In genomic region chr4:65764275-65764674, GRCm38 (mm10) we compare ENCODE assay signal across 21 mouse cellular contexts.
DNase-seq lines count a peak whose midpoint lies in the region; ATAC-seq lines count a peak whose summit lies in the region.
"Had no signal": no experiment of that assay in that cellular context is flagged by ENCODE, and none has a peak within 500 bp of the region (broad histone marks: within the 10 kb centered on the region; RNA-seq: fewer than 3 reads in every experiment).

No protein-coding gene starts in this region.

- no peaks in the 10 kb centered on the region for H3K27me3 ChIP-seq in hindbrain, embryonic 15.5 days
- no peaks in the 10 kb centered on the region for H3K27me3 ChIP-seq in hindbrain, embryonic 10.5 days (ENCODE audit: insufficient read depth, poor library complexity, severe bottlenecking)
- no peaks in the 10 kb centered on the region for H3K27me3 ChIP-seq in hindbrain, embryonic 16.5 days (replicated peaks; ENCODE audit: control insufficient read depth, insufficient read depth, low read length)
- H3K27me3 ChIP-seq: limb, embryonic 12.5 days; liver, embryonic 15.5 days; midbrain, embryonic 15.5 days had no signal

- no peak overlapping the region for H3K9ac ChIP-seq in hindbrain, embryonic 15.5 days
- H3K9ac ChIP-seq in hindbrain, embryonic 16.5 days (ENCODE audit: low read depth, low read length) = no peak overlapping the region
- H3K9ac ChIP-seq: limb, embryonic 12.5 days; liver, embryonic 15.5 days; midbrain, embryonic 15.5 days had no signal

- WGBS in hindbrain, embryonic 15.5 days = 63% methylated on average over 4 of the region's 4 CpGs
- WGBS in hindbrain, embryonic 10.5 days = 76% methylated on average over 4 of the region's 4 CpGs
- WGBS in hindbrain, embryonic 16.5 days = 56% methylated on average over 4 of the region's 4 CpGs

- H3K9me3 ChIP-seq in hindbrain, embryonic 15.5 days = no peaks in the 10 kb centered on the region
- H3K9me3 ChIP-seq in hindbrain, embryonic 10.5 days = no peaks in the 10 kb centered on the region
- H3K9me3 ChIP-seq in hindbrain, embryonic 16.5 days (ENCODE audit: control insufficient read depth, low read length) = no peaks in the 10 kb centered on the region
- H3K9me3 ChIP-seq: forebrain, embryonic 10.5 days; limb, embryonic 12.5 days; liver, embryonic 15.5 days; midbrain, embryonic 15.5 days had no signal

- H3K4me2 ChIP-seq in hindbrain, embryonic 15.5 days = no peak overlapping the region
- H3K4me2 ChIP-seq in hindbrain, embryonic 16.5 days (ENCODE audit: low read length) = no peak overlapping the region
- H3K4me2 ChIP-seq: limb, embryonic 12.5 days; liver, embryonic 15.5 days; midbrain, embryonic 15.5 days had no signal

- H3K4me3 ChIP-seq in hindbrain, embryonic 15.5 days = no peak overlapping the region
- H3K4me3 ChIP-seq in hindbrain, embryonic 10.5 days = no peak overlapping the region
- H3K4me3 ChIP-seq in hindbrain, embryonic 16.5 days (ENCODE audit: low read length) = no peak overlapping the region
- H3K4me3 ChIP-seq: forebrain, embryonic 10.5 days; layer of hippocampus, adult 2 months; limb, embryonic 12.5 days; liver, embryonic 15.5 days; midbrain, embryonic 15.5 days had no signal

- H3K27ac ChIP-seq in hindbrain, embryonic 15.5 days (replicated peaks) = no peak overlapping the region
- H3K27ac ChIP-seq in hindbrain, embryonic 10.5 days = no peak overlapping the region
- no peak overlapping the region for H3K27ac ChIP-seq in hindbrain, embryonic 16.5 days (ENCODE audit: low read depth, low read length)
- H3K27ac ChIP-seq: forebrain, embryonic 10.5 days; kidney, postnatal 0 days; layer of hippocampus, adult 2 months; limb, embryonic 12.5 days; liver, embryonic 15.5 days; midbrain, embryonic 15.5 days; stomach, postnatal 0 days had no signal

- no peaks in the 10 kb centered on the region for H3K4me1 ChIP-seq in hindbrain, embryonic 15.5 days (replicated peaks)
- H3K4me1 ChIP-seq in hindbrain, embryonic 10.5 days (replicated peaks) = no peaks in the 10 kb centered on the region
- no peaks in the 10 kb centered on the region for H3K4me1 ChIP-seq in hindbrain, embryonic 16.5 days (ENCODE audit: control insufficient read depth, insufficient read depth, low read depth, low read length)
- H3K4me1 ChIP-seq: forebrain, embryonic 10.5 days; liver, embryonic 15.5 days; midbrain, embryonic 15.5 days had no signal

- ATAC-seq in cerebellum, adult (ENCODE audit: insufficient number of reproducible peaks, low FRiP score, low TSS enrichment) = peak; percentile 28; the same call in 1 of the 2 replicates
- 0 out of 2 replicates have a peak, but pooled peaks have one; percentile 27 for ATAC-seq in hindbrain, embryonic 15.5 days (ENCODE audit: low FRiP score, low read depth)
- 0 out of 2 replicates have a peak, but pooled peaks have one; percentile 32 for ATAC-seq in hindbrain, embryonic 16.5 days
- ATAC-seq: CD4-positive, CD25-positive, alpha-beta regulatory T cell, adult 4 months; midbrain, embryonic 15.5 days had no signal

- no peaks in the 10 kb centered on the region for H3K36me3 ChIP-seq in hindbrain, embryonic 15.5 days
- H3K36me3 ChIP-seq in hindbrain, embryonic 10.5 days = no peaks in the 10 kb centered on the region
- H3K36me3 ChIP-seq in hindbrain, embryonic 16.5 days (ENCODE audit: control insufficient read depth, insufficient read depth, low read length) = no peaks in the 10 kb centered on the region
- H3K36me3 ChIP-seq: forebrain, embryonic 10.5 days; G1E; limb, embryonic 12.5 days; liver, embryonic 15.5 days; midbrain, embryonic 15.5 days had no signal

- no peak for DNase-seq in cerebellum, adult 11 months
- DNase-seq in hindbrain, embryonic 10.5 days (ENCODE audit: low spot score) = no peak
- peak; percentile 44 to 47 for DNase-seq in cerebellum, postnatal 10 days
- DNase-seq in gastrocnemius, adult 8-10 months (ENCODE audit: low spot score in 2 of 2) = no peak
- DNase-seq in urinary bladder, postnatal 36 days (ENCODE audit: low spot score in 2 of 2) = no peak
- DNase-seq: gastrocnemius, postnatal 36 days; lung, postnatal 10 days; right cerebral cortex, postnatal 25 days; thymus, postnatal 25 days had no signal

Comparison
In these comparisons a context has a peak if more than half of its experiments do, and no peak if none do; other contexts are left out.
1. DNase-seq: peak in cerebellum, postnatal 10 days (2 of 2); none in cerebellum, adult 11 months (single experiment), hindbrain, embryonic 10.5 days (single experiment), gastrocnemius, adult 8-10 months (0 of 2) and urinary bladder, postnatal 36 days (0 of 2).
2. Peak in every context shown above with its lines, with median percentiles within 50 percentile points of each other: ATAC-seq.